Comparison of ENCODE assay signal across 8 mouse cellular contexts in genomic region chr8:123628253-123628967, GRCm38 (mm10). TPM values are rescaled to one million over a fixed set of nuclear protein-coding genes. Genes with fewer than 3 reads are reported as not detected.
DNase-seq lines count a peak whose midpoint lies in the region; ATAC-seq and TF ChIP-seq lines count a peak whose summit lies in the region.

No protein-coding gene starts in this region.

- H3K4me3 ChIP-seq in ES-Bruce4 (ENCODE audit: low read depth, low read length), result peak overlapping the region; percentile 65
- peak overlapping the region; percentile 42 for H3K4me3 ChIP-seq in forebrain, embryonic 16.5 days (replicated peaks; ENCODE audit: low read length)
- H3K4me3 ChIP-seq in hindbrain, postnatal 0 days (ENCODE audit: low read length), result peak overlapping the region; percentile 29
- H3K4me3 ChIP-seq in liver, embryonic 11.5 days (ENCODE audit: low read depth, low read length), result peak overlapping the region; percentile 20
- H3K4me3 ChIP-seq in midbrain, postnatal 0 days (ENCODE audit: low read depth, low read length), result peak overlapping the region; percentile 24

- peak overlapping the region; percentile 26; the same call in 1 of the 2 replicates for H3K9ac ChIP-seq in ES-Bruce4 (ENCODE audit: low read depth, poor library complexity, severe bottlenecking)
- 0 out of 2 replicates have a peak overlapping the region, but pooled peaks have one; percentile 19 for H3K9ac ChIP-seq in forebrain, embryonic 16.5 days (replicated peaks; ENCODE audit: low read depth, low read length)
- peak overlapping the region; percentile 22; the same call in 1 of the 2 replicates for H3K9ac ChIP-seq in hindbrain, postnatal 0 days (replicated peaks; ENCODE audit: low read length)
- no peak overlapping the region for H3K9ac ChIP-seq in liver, embryonic 11.5 days (ENCODE audit: low read depth, low read length)
- H3K9ac ChIP-seq in midbrain, postnatal 0 days (replicated peaks; ENCODE audit: low read length, poor library complexity, severe bottlenecking), result no peak overlapping the region

- H3K27ac ChIP-seq in ES-Bruce4 (ENCODE audit: insufficient read depth, low read length), result no peak overlapping the region
- H3K27ac ChIP-seq in forebrain, embryonic 16.5 days (ENCODE audit: low read length), result no peak overlapping the region
- peak overlapping the region; percentile 27; the same call in 1 of the 2 replicates for H3K27ac ChIP-seq in hindbrain, postnatal 0 days
- no peak overlapping the region for H3K27ac ChIP-seq in liver, embryonic 11.5 days (ENCODE audit: low read depth, low read length)
- H3K27ac ChIP-seq in midbrain, postnatal 0 days (ENCODE audit: low read depth, low read length), result no peak overlapping the region

- peak; percentile 79 for DNase-seq in 3T3-L1 (ENCODE audit: low read depth, low spot score)
- DNase-seq in cerebellum, adult 8-10 months, result peak; percentile 63
- DNase-seq in hindbrain, postnatal 0 days (ENCODE audit: low spot score), result peak; percentile 65
- DNase-seq in liver, embryonic 11.5 days (ENCODE audit: low spot score), result peak; percentile 43
- DNase-seq in midbrain, postnatal 0 days (ENCODE audit: low spot score), result peak; percentile 51
- peak; percentile 58 for DNase-seq in thymus, postnatal 25 days

- TF ChIP-seq POLR2A in ES-Bruce4 (IDR thresholded peaks at IDR 0.05; ENCODE audit: insufficient read depth, low read length), result no peak

- no peaks in the 10 kb centered on the region for H3K9me3 ChIP-seq in ES-Bruce4 (replicated peaks; ENCODE audit: control insufficient read depth, insufficient read depth, low read length, poor library complexity, severe bottlenecking)
- H3K9me3 ChIP-seq in forebrain, embryonic 16.5 days (ENCODE audit: control insufficient read depth, low read length), result no peaks in the 10 kb centered on the region
- H3K9me3 ChIP-seq in hindbrain, postnatal 0 days (ENCODE audit: low read length), result no peaks in the 10 kb centered on the region
- H3K9me3 ChIP-seq in liver, embryonic 11.5 days (ENCODE audit: control insufficient read depth, low read length), result no peaks in the 10 kb centered on the region
- no peaks in the 10 kb centered on the region for H3K9me3 ChIP-seq in midbrain, postnatal 0 days (ENCODE audit: low read length)

- H3K27me3 ChIP-seq in ES-Bruce4 (ENCODE audit: control insufficient read depth, insufficient read depth, low read length, poor library complexity, severe bottlenecking), result no peaks in the 10 kb centered on the region; the same call in 1 of the 2 replicates
- peaks cover 10% of the 10 kb centered on the region for H3K27me3 ChIP-seq in forebrain, embryonic 16.5 days (replicated peaks; ENCODE audit: control insufficient read depth, insufficient read depth, low read length)
- H3K27me3 ChIP-seq in hindbrain, postnatal 0 days (ENCODE audit: insufficient read depth, low read length), result 0 out of 2 replicates have a peak, but pooled peaks cover 3% of the 10 kb centered on the region
- H3K27me3 ChIP-seq in liver, embryonic 11.5 days (replicated peaks; ENCODE audit: control insufficient read depth, insufficient read depth, low read length), result peaks cover 31% of the 10 kb centered on the region
- H3K27me3 ChIP-seq in midbrain, postnatal 0 days (ENCODE audit: insufficient read depth, low read length), result peaks cover 14% of the 10 kb centered on the region

- no peaks in the 10 kb centered on the region for H3K4me1 ChIP-seq in ES-Bruce4 (ENCODE audit: control insufficient read depth, insufficient read depth, low read length)
- peaks cover 10% of the 10 kb centered on the region for H3K4me1 ChIP-seq in forebrain, embryonic 16.5 days (replicated peaks; ENCODE audit: control insufficient read depth, insufficient read depth, low read length)
- peaks cover 5% of the 10 kb centered on the region; the same call in 1 of the 2 replicates for H3K4me1 ChIP-seq in hindbrain, postnatal 0 days (ENCODE audit: insufficient read depth, low read length)
- peaks cover 9% of the 10 kb centered on the region; the same call in 1 of the 2 replicates for H3K4me1 ChIP-seq in liver, embryonic 11.5 days (replicated peaks; ENCODE audit: control insufficient read depth, insufficient read depth, low read length)
- H3K4me1 ChIP-seq in midbrain, postnatal 0 days (ENCODE audit: insufficient read depth, low read length), result peaks cover 3% of the 10 kb centered on the region; the same call in 1 of the 2 replicates

- TF ChIP-seq EP300 in ES-Bruce4 (IDR thresholded peaks at IDR 0.05; ENCODE audit: insufficient read depth, low read depth, low read length), result no peak

- TF ChIP-seq CTCF in ES-Bruce4 (IDR thresholded peaks at IDR 0.05; ENCODE audit: low read depth, low read length), result peak; percentile 74
- peak; percentile 87 for TF ChIP-seq CTCF in hindbrain, postnatal 0 days (IDR thresholded peaks at IDR 0.05; ENCODE audit: low read depth)
- peak; percentile 86 for TF ChIP-seq CTCF in midbrain, postnatal 0 days (IDR thresholded peaks at IDR 0.05)

- WGBS in forebrain, embryonic 16.5 days, result 0% methylated on average over 8 of the region's 8 CpGs
- WGBS in hindbrain, postnatal 0 days, result 3% methylated on average over 8 of the region's 8 CpGs
- WGBS in liver, embryonic 11.5 days, result 2% methylated on average over 8 of the region's 8 CpGs
- WGBS in midbrain, postnatal 0 days, result 3% methylated on average over 8 of the region's 8 CpGs

- peak; percentile 39; the same call in 1 of the 2 replicates for ATAC-seq in forebrain, embryonic 16.5 days
- ATAC-seq in hindbrain, postnatal 0 days, result peak; percentile 53; the same call in 1 of the 2 replicates
- no peak for ATAC-seq in liver, embryonic 11.5 days (replicated peaks; ENCODE audit: low FRiP score)
- ATAC-seq in midbrain, postnatal 0 days (ENCODE audit: low FRiP score), result no peak

- H3K36me3 ChIP-seq in ES-Bruce4 (ENCODE audit: control insufficient read depth, insufficient read depth, low read length, poor library complexity, severe bottlenecking), result no peaks in the 10 kb centered on the region
- H3K36me3 ChIP-seq in forebrain, embryonic 16.5 days (ENCODE audit: control insufficient read depth, insufficient read depth), result no peaks in the 10 kb centered on the region
- no peaks in the 10 kb centered on the region for H3K36me3 ChIP-seq in hindbrain, postnatal 0 days (ENCODE audit: insufficient read depth, low read length)
- no peaks in the 10 kb centered on the region for H3K36me3 ChIP-seq in liver, embryonic 11.5 days (ENCODE audit: control insufficient read depth, insufficient read depth, low read length)
- no peaks in the 10 kb centered on the region for H3K36me3 ChIP-seq in midbrain, postnatal 0 days (ENCODE audit: insufficient read depth, low read length)

- H3K4me2 ChIP-seq in forebrain, embryonic 16.5 days (ENCODE audit: low read length), result peak overlapping the region; percentile 71
- peak overlapping the region; percentile 61 for H3K4me2 ChIP-seq in hindbrain, postnatal 0 days (ENCODE audit: low read depth, low read length)
- H3K4me2 ChIP-seq in liver, embryonic 11.5 days, result peak overlapping the region; percentile 61
- peak overlapping the region; percentile 49 for H3K4me2 ChIP-seq in midbrain, postnatal 0 days (ENCODE audit: low read depth, low read length, poor library complexity, severe bottlenecking)

RNA-seq across cellular contexts. Expression of gene Rhou, which starts 25.3 kb away (rescaled TPM):
- polyA plus RNA-seq in ES-Bruce4 (2011; ENCODE audit: insufficient read depth, insufficient read length, low read depth, missing spikeins), result 60.3 and 60.7 TPM in 2 replicates
- polyA plus RNA-seq in forebrain, embryonic 16.5 days (2015; fragmentation: Nextera tagmentation; extraction: Ambion mirVana), result 8.8 and 9.5 TPM in 2 replicates
- 22.1 and 25.2 TPM in 2 replicates for total RNA-seq in hindbrain, postnatal 0 days (2014; rRNA removed)
- 7.8 and 7.9 TPM in 2 replicates for polyA plus RNA-seq in hindbrain, postnatal 0 days (2015; fragmentation: Nextera tagmentation; extraction: Ambion mirVana)
- 4.8 and 4.9 TPM in 2 replicates for polyA plus RNA-seq in liver, embryonic 11.5 days (2014; fragmentation: Nextera tagmentation; extraction: Ambion mirVana)
- 24.9 and 28.2 TPM in 2 replicates for total RNA-seq in midbrain, postnatal 0 days (2014; rRNA removed)
- 7.0 and 7.1 TPM in 2 replicates for polyA plus RNA-seq in midbrain, postnatal 0 days (2015; fragmentation: Nextera tagmentation; extraction: Ambion mirVana)

Comparison
In these comparisons a context has a peak if more than half of its experiments do, and no peak if none do; other contexts are left out.
1. H3K9ac ChIP-seq: peak in ES-Bruce4 (single experiment), forebrain, embryonic 16.5 days (single experiment) and hindbrain, postnatal 0 days (single experiment); none in liver, embryonic 11.5 days (single experiment) and midbrain, postnatal 0 days (single experiment).
2. ATAC-seq: peak in forebrain, embryonic 16.5 days (single experiment) and hindbrain, postnatal 0 days (single experiment); none in liver, embryonic 11.5 days (single experiment) and midbrain, postnatal 0 days (single experiment).
3. Peak in every context shown above with its lines, with median percentiles within 50 percentile points of each other: DNase-seq, H3K4me3 ChIP-seq, CTCF ChIP-seq and H3K4me2 ChIP-seq.